Mouse (Mus musculus) embryonic facial prominence, embryonic 14.5 days (tissue): ENCODE data around the gene Sirt2. TPM values are rescaled to one million over a fixed set of nuclear protein-coding genes. Genes with fewer than 3 reads are reported as not detected.
A peak's percentile ranks its signal among the peaks of the same experiment; 100 is the strongest.

Source experiments
- ATAC-seq: fragments of 200-750 bp; cut with Nextera tagmentation; 2 replicates; pipeline ENCODE4 v1.8.0; 2017; ENCODE audit warnings: low read depth, moderate number of reproducible peaks, moderate TSS enrichment
- DNase-seq: peaks from one replicate; pipeline ENCODE4 v3.0.0-alpha.2; 2015; ENCODE audit warnings: low spot score
- H3K27ac ChIP-seq: fragments of 300-500 bp; sonication (generic); replicated peaks from 2 replicates; pipeline ENCODE4 v1.5.1; 2014; ENCODE audit warnings: low read depth, mild to moderate bottlenecking, low read length, moderate library complexity
- H3K27me3 ChIP-seq: fragments of 300-500 bp; sonication (generic); replicated peaks from 2 replicates; pipeline ENCODE4 v1.6.1; 2014; ENCODE audit warnings: low read length; ENCODE audit not compliant: control insufficient read depth, insufficient read depth
- H3K36me3 ChIP-seq: fragments of 300-500 bp; sonication (generic); 2 replicates; pipeline ENCODE4 v1.6.1; 2014; ENCODE audit warnings: low read length, mixed read lengths; ENCODE audit not compliant: control insufficient read depth, insufficient read depth
- H3K4me1 ChIP-seq: fragments of 300-500 bp; sonication (generic); 2 replicates; pipeline ENCODE4 v1.6.1; 2014; ENCODE audit warnings: antibody characterized with exemption, low read length; ENCODE audit not compliant: control insufficient read depth, insufficient read depth
- H3K4me2 ChIP-seq: fragments of 300-500 bp; sonication (generic); 2 replicates; pipeline ENCODE4 v1.6.1; 2014; ENCODE audit warnings: low read depth, mild to moderate bottlenecking, low read length, moderate library complexity, mixed read lengths
- H3K4me3 ChIP-seq: fragments of 300-500 bp; sonication (generic); 2 replicates; pipeline ENCODE4 v1.5.1; 2014; ENCODE audit warnings: low read depth, mild to moderate bottlenecking, low read length
- H3K9ac ChIP-seq: fragments of 300-500 bp; sonication (generic); 2 replicates; pipeline ENCODE4 v1.6.1; 2014; ENCODE audit warnings: low read depth, mild to moderate bottlenecking, low read length, moderate library complexity, mixed read lengths
- H3K9me3 ChIP-seq: fragments of 300-500 bp; sonication (generic); 2 replicates; pipeline ENCODE4 v1.6.1; 2016; ENCODE audit warnings: low read length; ENCODE audit not compliant: control insufficient read depth
- WGBS: fragments of 180-500 bp; shearing (Covaris S2); extraction: QIAGEN DNeasy Blood & Tissue Kit; methylation state at CpG from one replicate; pipeline ENCODE4 v1.1.7; 2014; 5-methylcytosine and 5-hydroxymethylcytosine counted together
- polyA plus RNA-seq: library from polyadenylated mRNA; unstranded; fragments of >200 nt; fragmentation: Nextera tagmentation; extraction: Ambion mirVana; gene quantifications from 2 replicates; pipeline ENCODE4 v1.2.1, GENCODE M21; 2014

Gene Sirt2
- polyA plus RNA-seq, 1 experiment from 2014 or later: 76.8 TPM

DNA sequence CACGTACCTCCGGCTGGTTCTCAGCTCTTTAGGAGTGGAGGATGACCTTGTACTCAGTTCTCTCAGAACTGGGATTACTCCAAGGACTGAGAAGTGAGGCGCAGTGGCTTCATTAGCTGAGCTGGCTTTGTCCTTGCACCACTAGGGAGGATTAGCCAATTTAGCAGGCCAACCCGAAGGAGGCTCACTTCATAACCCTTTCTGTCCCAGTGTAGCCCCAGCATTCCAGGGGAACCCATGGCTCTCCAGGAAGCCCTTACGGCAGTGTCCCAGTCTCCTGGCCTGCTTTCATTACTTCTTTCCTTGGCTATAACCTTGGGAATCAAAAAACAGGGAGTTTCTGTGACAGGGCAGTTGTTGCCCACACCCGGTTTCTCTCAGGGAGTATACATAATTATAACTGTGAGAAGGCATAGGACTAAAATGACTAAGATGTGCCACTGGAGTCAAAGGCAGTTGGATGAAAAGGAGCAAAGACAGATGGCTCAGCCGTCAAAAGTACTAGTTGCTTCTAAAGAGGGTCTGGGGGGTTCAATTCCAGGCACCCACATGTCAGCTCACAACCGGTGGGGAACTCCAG lies 41.2 kb downstream of the Sirt2 start:
- ATAC-seq: no peak
- peak overlapping the region; percentile 86 for H3K4me3 ChIP-seq
- 40% methylated on average over 5 of the region's 8 CpGs for WGBS

DNA sequence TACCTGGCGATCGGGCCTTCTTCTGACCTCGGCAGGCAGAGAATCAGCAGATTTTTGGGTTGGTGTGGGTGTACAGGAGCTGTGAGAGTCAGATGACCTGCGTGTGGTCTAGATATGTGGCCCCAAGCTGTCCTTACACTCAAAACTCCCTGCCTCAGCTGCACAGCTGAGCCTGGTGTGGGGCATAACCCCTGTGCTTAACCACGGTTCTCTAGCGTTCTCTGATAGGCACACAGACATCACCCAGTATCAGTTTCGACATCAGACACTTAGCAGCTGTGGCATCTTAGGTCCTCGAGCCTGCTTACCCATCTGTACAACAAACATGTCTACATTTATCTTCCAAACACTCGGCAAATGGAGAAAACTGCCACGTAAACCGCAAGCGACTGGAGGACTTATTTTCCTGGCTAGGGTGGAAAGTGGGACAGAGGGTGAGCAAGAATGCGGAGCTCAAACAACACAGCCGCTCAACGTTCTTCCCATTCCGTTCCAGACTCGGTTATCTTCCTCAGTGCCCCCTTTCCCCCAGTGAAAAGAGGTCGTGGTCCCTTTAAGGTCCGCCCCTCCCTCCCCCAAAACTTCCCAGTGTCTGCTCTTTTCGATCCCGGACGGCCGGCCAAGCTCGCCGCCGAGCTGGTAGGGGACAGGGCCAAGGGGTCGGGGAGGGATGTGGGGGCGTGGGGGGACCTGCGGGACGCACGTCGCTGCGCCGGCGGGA lies 41.8 kb downstream of the Sirt2 start, which contains the start of gene Hnrnpl:
Gene Hnrnpl (plus strand): TSS at position 321 of the 721 bp plus-strand sequence.
- ATAC-seq: peak; percentile 7
- peak; percentile 77 for DNase-seq
- peak within 1 kb of the TSS; percentile 89 for H3K9ac ChIP-seq
- H3K4me1 ChIP-seq: peaks cover 27% of the 10 kb centered on the region
- 3% methylated on average over 29 of the region's 35 CpGs for WGBS
- peak within 1 kb of the TSS; percentile 86 for H3K4me3 ChIP-seq
- no peaks in the 10 kb centered on the region for H3K27me3 ChIP-seq
- peaks cover 16% of the 10 kb centered on the region for H3K36me3 ChIP-seq
- H3K27ac ChIP-seq: peak within 1 kb of the TSS; percentile 99
- peak within 1 kb of the TSS; percentile 97 for H3K4me2 ChIP-seq
- no peaks in the 10 kb centered on the region for H3K9me3 ChIP-seq

More for the DNA sequence above, 41.2 kb downstream of the Sirt2 start:
- H3K4me2 ChIP-seq: peak overlapping the region; percentile 97
- no peaks in the 10 kb centered on the region for H3K27me3 ChIP-seq
- H3K9ac ChIP-seq: peak overlapping the region; percentile 89
- no peaks in the 10 kb centered on the region for H3K9me3 ChIP-seq
- DNase-seq: no peak
- H3K4me1 ChIP-seq: peaks cover 28% of the 10 kb centered on the region
- peak overlapping the region; percentile 99 for H3K27ac ChIP-seq
- peaks cover 9% of the 10 kb centered on the region for H3K36me3 ChIP-seq

DNA sequence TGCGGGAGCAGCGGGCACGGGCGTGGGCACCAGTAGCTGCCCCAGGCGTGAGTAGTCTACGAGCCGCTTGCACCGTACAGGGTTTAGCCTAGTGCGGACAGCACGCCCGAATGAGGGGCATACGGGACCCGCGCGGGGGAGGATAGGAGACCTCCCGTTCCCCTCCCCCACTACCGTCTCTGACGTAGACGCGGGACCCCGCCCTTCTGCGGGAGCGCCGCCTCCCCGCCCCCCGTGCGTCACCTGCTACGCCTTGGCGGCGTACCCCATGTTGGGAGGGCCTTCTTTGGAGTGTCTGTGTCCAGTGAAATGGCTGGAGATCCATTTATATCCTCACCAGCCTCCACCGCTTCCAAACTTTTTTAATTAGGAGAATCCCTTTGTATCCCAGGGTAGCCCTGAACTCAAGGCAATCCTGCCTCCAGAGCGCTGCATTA lies 42.4 kb downstream of the Sirt2 start:
- DNase-seq (peak; percentile 97), ATAC-seq (peak; percentile 64)
- peaks cover 21% of the 10 kb centered on the region for H3K4me1 ChIP-seq
- WGBS: 2% methylated on average over 8 of the region's 32 CpGs
- H3K9ac ChIP-seq: peak overlapping the region; percentile 89
- no peaks in the 10 kb centered on the region for H3K27me3 ChIP-seq
- H3K4me3 ChIP-seq: peak overlapping the region; percentile 86
- H3K36me3 ChIP-seq: peaks cover 22% of the 10 kb centered on the region
- H3K27ac ChIP-seq: peak overlapping the region; percentile 99
- peak overlapping the region; percentile 97 for H3K4me2 ChIP-seq
- H3K9me3 ChIP-seq: no peaks in the 10 kb centered on the region

DNA sequence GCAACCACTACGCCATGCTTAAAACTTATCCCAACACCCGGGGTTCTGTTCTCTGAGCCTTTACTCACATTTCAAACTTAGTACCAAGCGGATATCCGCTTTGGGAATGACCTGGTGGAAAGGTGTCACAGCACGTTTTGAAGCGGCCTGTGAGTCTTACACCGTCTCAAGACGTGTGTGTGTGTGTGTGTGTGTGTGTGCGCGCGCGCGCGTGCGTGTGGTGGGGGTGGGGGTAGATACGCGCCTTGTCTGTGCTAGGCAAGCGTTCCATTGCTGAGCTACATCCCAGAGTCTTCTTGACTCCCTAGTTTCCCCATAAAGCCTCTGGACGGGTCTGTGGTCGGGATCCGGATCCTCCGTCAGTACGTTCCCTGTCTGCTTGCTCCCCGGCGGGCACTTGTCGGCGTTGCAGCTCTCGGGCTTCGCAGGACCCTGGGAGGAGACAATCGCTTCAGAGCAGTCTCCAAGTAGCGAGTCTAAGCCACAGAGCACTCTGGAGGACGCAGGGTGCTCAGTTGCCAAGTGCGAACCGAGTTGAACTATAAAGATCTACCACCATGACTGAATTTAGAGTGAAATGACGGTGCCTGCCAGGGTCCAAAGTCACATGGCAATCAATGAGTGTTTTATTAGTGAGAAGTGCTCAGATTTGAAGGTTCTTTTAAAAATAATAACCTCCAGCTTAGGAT lies 43.0 kb downstream of the Sirt2 start:
- H3K9ac ChIP-seq: peak overlapping the region; percentile 89
- 0% methylated on average over 35 of the region's 35 CpGs for WGBS
- H3K9me3 ChIP-seq: no peaks in the 10 kb centered on the region
- peak overlapping the region; percentile 97 for H3K4me2 ChIP-seq
- peaks cover 27% of the 10 kb centered on the region for H3K36me3 ChIP-seq
- H3K4me3 ChIP-seq: peak overlapping the region; percentile 86
- H3K4me1 ChIP-seq: peaks cover 21% of the 10 kb centered on the region
- ATAC-seq (peak; percentile 10), DNase-seq (peak; percentile 83)
- H3K27me3 ChIP-seq: no peaks in the 10 kb centered on the region
- peak overlapping the region; percentile 99 for H3K27ac ChIP-seq

DNA sequence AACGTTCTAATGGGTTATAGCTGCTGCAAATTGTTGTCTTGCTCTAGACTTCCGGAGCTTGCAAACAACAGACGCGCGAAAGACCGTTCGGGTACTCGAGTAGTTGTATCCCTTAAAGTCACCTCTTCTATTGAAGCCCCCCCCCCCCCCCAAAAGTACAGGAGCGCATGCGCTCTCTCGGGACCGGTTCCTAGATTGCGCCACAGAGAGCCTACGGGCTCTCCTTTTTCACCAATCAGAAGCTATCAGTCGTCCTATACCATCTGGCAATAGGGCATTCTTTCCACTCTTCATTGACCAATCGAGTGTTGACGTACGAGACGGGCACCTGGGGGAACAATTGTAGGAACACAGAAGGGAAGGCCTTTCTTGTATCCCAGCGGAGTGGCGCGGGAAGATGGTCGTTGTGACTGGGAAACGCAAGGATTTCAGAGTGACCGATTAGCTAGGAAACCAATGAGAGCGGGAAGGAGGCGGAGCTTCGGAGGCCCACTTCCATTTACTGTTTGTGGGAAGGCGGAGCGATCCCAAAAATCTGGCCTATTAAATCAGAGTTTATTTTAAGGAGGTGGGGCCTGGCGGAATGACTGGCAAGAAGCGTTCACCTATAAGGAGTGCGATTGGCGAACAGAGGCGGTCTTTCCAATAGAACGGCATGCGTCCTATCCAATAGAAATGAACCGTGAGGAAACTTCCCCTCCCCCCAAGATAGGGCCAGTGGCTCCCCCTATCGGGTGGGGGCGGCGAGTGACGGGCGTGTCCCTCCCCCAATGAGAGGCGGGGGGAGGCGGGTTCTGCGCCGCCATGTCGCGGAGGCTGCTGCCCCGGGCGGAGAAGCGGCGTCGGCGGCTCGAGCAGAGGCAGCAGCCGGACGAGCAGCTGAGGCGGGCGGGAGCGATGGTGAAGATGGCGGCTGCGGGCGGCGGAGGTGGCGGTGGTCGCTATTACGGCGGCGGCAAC lies 43.9 kb downstream of the Sirt2 start:
- peak overlapping the region; percentile 98 for H3K9ac ChIP-seq
- DNase-seq: peak; percentile 100
- peak overlapping the region; percentile 99 for H3K27ac ChIP-seq
- no peaks in the 10 kb centered on the region for H3K9me3 ChIP-seq
- peak; percentile 91 for ATAC-seq
- under 1% methylated on average over 42 of the region's 70 CpGs for WGBS
- H3K4me3 ChIP-seq: peak overlapping the region; percentile 86
- peaks cover 36% of the 10 kb centered on the region for H3K36me3 ChIP-seq
- peaks cover 21% of the 10 kb centered on the region for H3K4me1 ChIP-seq
- peak overlapping the region; percentile 97 for H3K4me2 ChIP-seq
- H3K27me3 ChIP-seq: no peaks in the 10 kb centered on the region

DNA sequence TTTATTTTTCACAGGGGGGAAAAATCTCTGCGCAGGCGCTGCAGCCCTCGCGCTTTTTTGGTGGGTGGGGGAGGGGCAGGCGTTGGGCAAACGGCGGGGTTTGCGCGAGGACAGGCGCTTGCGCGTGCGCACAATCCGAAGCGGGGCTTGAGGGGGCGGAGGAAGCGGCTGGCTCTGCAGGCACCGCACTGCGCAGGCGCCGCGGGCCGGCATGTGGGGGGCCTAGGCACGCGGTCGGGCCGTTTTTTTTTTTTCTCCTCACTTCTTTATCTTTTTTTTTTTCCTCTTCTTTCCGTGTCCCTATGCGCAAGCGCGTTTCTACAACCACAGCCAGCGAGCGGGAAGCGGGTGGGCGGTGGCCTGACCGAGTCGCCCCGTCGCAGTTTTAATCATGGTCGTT lies 44.7 kb downstream of the Sirt2 start:
- Histone ChIP-seq H3K4me3 (peak overlapping the region; percentile 86), H3K27me3 (no peaks in the 10 kb centered on the region), H3K9ac (peak overlapping the region; percentile 98), H3K4me1 (peaks cover 21% of the 10 kb centered on the region), H3K27ac (peak overlapping the region; percentile 99), H3K9me3 (no peaks in the 10 kb centered on the region), H3K4me2 (peak overlapping the region; percentile 89), H3K36me3 (peaks cover 44% of the 10 kb centered on the region)
- ATAC-seq (peak; percentile 28), DNase-seq (peak; percentile 97)
- under 1% methylated on average over 39 of the region's 40 CpGs for WGBS

DNA sequence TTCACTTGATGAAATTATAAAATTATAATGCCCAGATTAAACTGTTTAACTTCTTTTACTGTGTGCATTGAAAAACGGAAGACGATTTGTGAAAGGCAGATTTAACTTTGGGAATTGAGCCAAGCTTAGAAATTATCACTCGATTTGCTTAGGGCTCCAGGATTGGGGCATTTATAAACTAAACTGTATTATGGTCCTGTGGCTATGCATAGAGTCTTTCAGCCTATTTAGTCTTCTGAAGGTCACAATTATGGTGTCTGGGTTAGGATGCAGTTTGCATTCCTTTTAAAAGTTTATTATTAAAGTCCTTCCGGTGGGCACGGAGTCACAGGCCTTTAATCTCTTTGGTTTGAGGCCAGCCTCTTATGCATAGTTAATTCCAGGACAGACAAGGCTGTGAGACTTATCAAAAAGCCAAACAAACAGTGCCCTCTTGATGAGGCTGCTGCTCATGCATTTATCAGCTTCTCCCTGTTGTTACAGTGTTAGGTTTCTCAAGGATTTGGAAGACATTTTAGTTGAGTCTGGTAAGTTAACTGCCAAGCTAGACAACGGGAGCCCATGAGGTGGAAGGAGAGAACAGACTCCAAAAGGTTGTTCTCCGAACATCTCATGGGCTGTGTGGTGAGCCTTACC lies 45.2 kb downstream of the Sirt2 start:
- Histone ChIP-seq H3K4me1 (peaks cover 21% of the 10 kb centered on the region), H3K4me3 (peak overlapping the region; percentile 86), H3K27ac (peak overlapping the region; percentile 61), H3K9ac (peak overlapping the region; percentile 98), H3K4me2 (peak overlapping the region; percentile 89), H3K27me3 (no peaks in the 10 kb centered on the region), H3K9me3 (no peaks in the 10 kb centered on the region), H3K36me3 (peaks cover 50% of the 10 kb centered on the region)
- ATAC-seq (no peak), DNase-seq (no peak)
- WGBS: 9% methylated on average over 7 of the region's 7 CpGs
